Mouse (Mus musculus): ENCODE data around the gene Rep15.

The Rep15 gene

GRCm38 (mm10) chr6:147030096-147030885 is 2.1 kb upstream of the Rep15 start:
- no peak for DNase-seq (ENCODE audit: low spot score)

- DNase-seq (ENCODE audit: low spot score) = peak; percentile 84
Measured at GRCm38 (mm10) chr6:147042291-147043290, 10.2 kb downstream of the Rep15 start, which contains the start of gene Mrps35. Gene Mrps35 (plus strand): TSS chr6:147042764.

GRCm38 (mm10) chr6:147043633-147044032 is 11.2 kb downstream of the Rep15 start:
- no peak for DNase-seq (ENCODE audit: low spot score)

GRCm38 (mm10) chr6:147049239-147049805 is 16.9 kb downstream of the Rep15 start:
- no peak for DNase-seq (ENCODE audit: low spot score)

GRCm38 (mm10) chr6:147051666-147052065 is 19.3 kb downstream of the Rep15 start:
- DNase-seq (ENCODE audit: low spot score) = no peak

DNA sequence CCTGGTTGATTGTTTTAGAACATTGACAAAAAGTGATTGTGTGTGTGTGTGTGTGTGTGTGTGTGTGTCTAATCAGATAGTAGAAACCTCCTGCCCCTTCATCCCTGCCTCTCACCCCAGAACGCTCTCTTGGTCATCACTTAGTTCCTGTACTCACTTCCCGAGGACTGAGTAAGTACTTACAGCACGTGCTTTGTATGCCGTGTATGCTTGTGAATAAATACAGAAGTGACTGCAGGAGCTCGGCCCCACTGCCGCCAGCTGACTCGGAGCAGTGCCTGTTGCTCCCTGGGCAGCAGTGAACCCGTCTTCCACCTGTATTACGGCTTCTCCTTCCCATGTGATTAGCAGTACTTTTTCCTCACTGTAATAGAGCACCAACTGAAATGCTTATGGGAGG is 20.1 kb downstream of the Rep15 start:
- no peak for DNase-seq (ENCODE audit: low spot score)

- no peak for DNase-seq (ENCODE audit: low spot score)
Measured at GRCm38 (mm10) chr6:147053785-147054646, 21.6 kb downstream of the Rep15 start.

- DNase-seq (ENCODE audit: low spot score) = no peak
Measured at GRCm38 (mm10) chr6:147055374-147055977, 23.1 kb downstream of the Rep15 start.

DNA sequence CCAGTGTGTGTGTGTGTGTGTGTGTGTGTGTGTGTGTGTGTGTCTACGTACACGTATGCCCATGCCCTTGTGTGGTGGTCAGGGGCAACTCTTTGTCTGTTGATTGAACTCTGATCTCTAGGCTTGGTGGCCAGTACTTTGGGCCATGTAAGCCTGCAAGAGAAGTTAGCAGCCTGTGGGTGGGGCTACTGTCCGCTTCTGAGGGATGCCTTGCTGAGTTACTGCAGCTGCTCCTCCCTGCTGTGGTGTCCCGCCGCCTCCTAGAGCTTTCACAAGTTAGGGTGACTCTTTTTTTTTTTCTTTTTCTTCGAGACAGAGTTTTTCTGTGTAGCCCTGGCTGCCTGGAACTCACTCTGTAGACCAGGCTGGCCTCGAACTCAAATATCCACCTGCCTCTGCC is 26.9 kb downstream of the Rep15 start:
- no peak for DNase-seq (ENCODE audit: low spot score)

DNA sequence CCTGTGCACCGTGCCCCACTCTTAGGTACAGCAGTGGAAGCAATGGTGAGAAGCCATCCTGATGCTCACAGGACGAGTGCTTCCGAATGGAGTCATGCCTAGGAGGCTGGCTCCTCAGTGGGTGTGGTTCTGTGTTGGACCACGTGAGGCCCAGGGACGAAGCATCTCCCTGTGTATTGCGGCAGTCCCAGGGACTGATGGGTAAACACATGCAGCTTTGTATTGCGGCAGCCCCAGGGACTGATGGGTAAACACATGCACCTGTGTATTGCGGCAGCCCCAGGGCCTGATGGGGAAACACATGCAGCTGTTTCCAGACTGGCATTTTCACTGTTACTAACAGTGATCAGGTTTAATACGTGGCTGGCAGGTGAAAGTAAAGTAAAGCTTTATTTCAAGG is 29.2 kb downstream of the Rep15 start:
- DNase-seq (ENCODE audit: low spot score) = no peak

DNA sequence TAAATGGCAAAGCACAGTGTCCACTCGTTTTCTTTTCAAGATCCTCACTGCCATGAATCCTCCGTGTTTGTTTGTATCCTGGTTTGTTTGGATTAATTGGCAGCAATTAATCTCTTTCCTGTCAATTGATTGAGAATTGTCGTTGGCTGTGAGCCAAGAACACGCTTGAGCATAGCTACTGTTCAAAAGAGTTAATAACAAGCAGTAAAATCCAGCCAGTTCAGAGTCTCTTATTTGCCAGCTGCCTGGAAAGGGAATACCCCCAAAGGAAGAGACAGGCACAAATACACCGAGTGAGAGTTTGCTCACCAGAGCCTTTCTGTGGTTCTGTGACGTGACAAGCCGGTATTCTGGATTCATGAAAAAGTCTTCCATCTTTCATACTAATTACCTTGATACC is 29.6 kb downstream of the Rep15 start:
- no peak for DNase-seq (ENCODE audit: low spot score)

- DNase-seq (ENCODE audit: low spot score) = no peak
Measured at GRCm38 (mm10) chr6:147062694-147063093, 30.3 kb downstream of the Rep15 start.

- DNase-seq (ENCODE audit: low spot score) = no peak
Measured at GRCm38 (mm10) chr6:147064226-147064943, 32.0 kb downstream of the Rep15 start.

DNA sequence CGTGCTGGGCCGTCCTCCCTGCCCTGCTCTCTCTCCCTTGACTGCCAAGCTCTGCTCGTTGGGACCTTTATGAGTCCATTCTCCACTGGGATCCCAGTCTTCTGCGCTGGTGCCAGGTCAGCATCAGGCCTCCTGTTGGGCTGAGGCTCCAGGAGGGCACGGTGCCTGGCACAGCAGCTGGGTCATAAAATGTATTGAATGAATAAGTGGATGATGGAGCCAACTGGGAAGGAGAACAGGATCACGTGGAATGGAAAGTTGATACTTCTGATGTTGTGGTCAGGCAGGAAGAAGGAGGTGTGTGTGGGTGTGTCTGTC is 32.5 kb downstream of the Rep15 start:
- no peak for DNase-seq (ENCODE audit: low spot score)

DNA sequence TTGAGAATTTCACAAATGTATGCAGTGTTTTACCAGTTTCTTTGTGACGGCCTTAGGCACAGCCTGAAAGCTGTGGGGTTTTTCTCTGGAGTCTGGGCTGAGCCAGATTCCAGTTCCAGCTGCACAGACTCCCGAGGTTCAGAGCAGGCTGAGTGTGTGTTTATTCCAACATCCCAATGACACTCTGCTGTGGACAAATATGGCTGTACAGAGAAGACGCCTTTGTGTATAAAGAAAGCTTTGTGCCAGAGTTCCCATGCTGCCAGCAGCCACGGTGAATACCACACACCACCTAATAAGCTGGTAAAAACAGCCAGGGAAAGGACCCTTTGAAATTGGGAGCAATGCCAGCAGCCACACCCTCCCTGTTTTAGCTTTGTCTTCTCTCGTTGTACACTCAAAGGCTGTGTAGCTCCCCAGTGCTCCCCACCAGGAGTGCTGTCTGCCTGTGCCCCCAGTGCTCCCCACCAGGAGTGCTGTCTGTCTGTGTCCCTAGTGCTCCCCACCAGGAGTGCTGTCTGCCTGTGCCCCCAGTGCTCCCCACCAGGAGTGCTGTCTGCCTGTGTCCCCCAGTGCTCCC is 43.5 kb downstream of the Rep15 start:
- no peak for DNase-seq (ENCODE audit: low spot score)

- no peak for DNase-seq (ENCODE audit: low spot score)
Measured at GRCm38 (mm10) chr6:147076878-147077277, 44.5 kb downstream of the Rep15 start.

DNA sequence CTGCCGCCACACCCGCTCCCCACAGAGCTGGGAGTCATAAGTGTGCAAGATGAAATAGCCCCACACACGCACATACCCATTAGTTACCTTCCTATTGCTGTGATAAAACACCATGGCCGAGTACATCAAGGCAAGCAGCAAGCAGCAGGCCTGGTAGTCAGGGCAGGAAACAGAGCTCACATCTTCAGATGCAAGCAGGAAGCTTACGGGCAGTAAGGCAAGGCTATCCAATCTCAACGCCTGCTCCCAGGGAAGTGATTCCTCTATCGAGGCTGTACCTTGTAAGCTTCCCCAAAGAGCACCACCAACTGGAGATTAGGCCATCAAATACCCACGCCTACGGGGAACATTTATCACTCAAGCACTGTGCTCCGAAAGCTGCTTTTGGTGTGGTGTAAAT is 47.5 kb downstream of the Rep15 start:
- DNase-seq (ENCODE audit: low spot score) = no peak

Measured in ovary, postnatal 14 days (tissue).